Mouse (Mus musculus) kidney, adult 9 months (tissue): ENCODE data around the gene P4hb.
A peak's percentile ranks its signal among the peaks of the same experiment; 100 is the strongest.
"Not testable (repeated sequence)": the region's sequence is repeated elsewhere in the genome, so short reads cannot be mapped to it uniquely, and the experiment has no call there.

ENCODE experiments used
- DNase-seq: peaks from one replicate; pipeline ENCODE4 v3.0.0; 2022

The P4hb gene

GRCm38 (mm10) chr11:120535804-120536203 lies 37.2 kb downstream of the P4hb start:
- DNase-seq = no peak

GRCm38 (mm10) chr11:120535145-120535544 lies 37.9 kb downstream of the P4hb start:
- no peak for DNase-seq

- no peak for DNase-seq
Observed at GRCm38 (mm10) chr11:120534093-120534492, 39.0 kb downstream of the P4hb start.

- peak; percentile 36 for DNase-seq
Observed at GRCm38 (mm10) chr11:120531646-120532045, 41.4 kb downstream of the P4hb start.

- no peak for DNase-seq
Observed at GRCm38 (mm10) chr11:120530085-120530964, 42.7 kb downstream of the P4hb start, which contains the start of gene Gcgr. Gene Gcgr (plus strand): TSS chr11:120530699.

GRCm38 (mm10) chr11:120528903-120529302 lies 44.1 kb downstream of the P4hb start:
- peak; percentile 56 for DNase-seq

- no peak for DNase-seq
Observed at GRCm38 (mm10) chr11:120527690-120528354, 45.2 kb downstream of the P4hb start.

GRCm38 (mm10) chr11:120525959-120526358 lies 47.1 kb downstream of the P4hb start:
- no peak for DNase-seq

- DNase-seq = no peak
Observed at GRCm38 (mm10) chr11:120522581-120522980, 50.5 kb downstream of the P4hb start.

- DNase-seq = no peak
Observed at GRCm38 (mm10) chr11:120520967-120521540, 52.0 kb downstream of the P4hb start.

GRCm38 (mm10) chr11:120520498-120520897 lies 52.6 kb downstream of the P4hb start:
- DNase-seq = no peak

GRCm38 (mm10) chr11:120519738-120520137 lies 53.3 kb downstream of the P4hb start:
- no peak for DNase-seq

GRCm38 (mm10) chr11:120518558-120518957 lies 54.5 kb downstream of the P4hb start:
- no peak for DNase-seq

GRCm38 (mm10) chr11:120518027-120518426 lies 55.0 kb downstream of the P4hb start:
- DNase-seq = no peak

- DNase-seq = no peak
Observed at GRCm38 (mm10) chr11:120517147-120517546, 55.9 kb downstream of the P4hb start.

GRCm38 (mm10) chr11:120515611-120516010 lies 57.4 kb downstream of the P4hb start:
- DNase-seq = peak; percentile 93

GRCm38 (mm10) chr11:120514262-120514661 lies 58.8 kb downstream of the P4hb start:
- DNase-seq = not testable (repeated sequence)

- DNase-seq = no peak
Observed at GRCm38 (mm10) chr11:120512790-120513453, 60.1 kb downstream of the P4hb start.

GRCm38 (mm10) chr11:120510375-120511030 lies 62.5 kb downstream of the P4hb start:
- no peak for DNase-seq
